Mouse (Mus musculus) gastrocnemius, postnatal 25 days (tissue): ENCODE results near the gene Lcn2. TPM values are rescaled to one million over a fixed set of nuclear protein-coding genes. Genes with fewer than 3 reads are reported as not detected.

Experiments used
- DNase-seq: peaks from one replicate; pipeline ENCODE4 v3.0.0; 2022
- total RNA-seq, 2 experiments: library from RNA; stranded (reverse); gene quantifications; 1 replicate in 1 of 2; 2 replicates in 1 of 2; pipeline ENCODE4 v1.2.3; 2021

Lcn2 gene
- total RNA-seq, 2 experiments from 2014 or later = 1.4 to 2.1 TPM

DNA sequence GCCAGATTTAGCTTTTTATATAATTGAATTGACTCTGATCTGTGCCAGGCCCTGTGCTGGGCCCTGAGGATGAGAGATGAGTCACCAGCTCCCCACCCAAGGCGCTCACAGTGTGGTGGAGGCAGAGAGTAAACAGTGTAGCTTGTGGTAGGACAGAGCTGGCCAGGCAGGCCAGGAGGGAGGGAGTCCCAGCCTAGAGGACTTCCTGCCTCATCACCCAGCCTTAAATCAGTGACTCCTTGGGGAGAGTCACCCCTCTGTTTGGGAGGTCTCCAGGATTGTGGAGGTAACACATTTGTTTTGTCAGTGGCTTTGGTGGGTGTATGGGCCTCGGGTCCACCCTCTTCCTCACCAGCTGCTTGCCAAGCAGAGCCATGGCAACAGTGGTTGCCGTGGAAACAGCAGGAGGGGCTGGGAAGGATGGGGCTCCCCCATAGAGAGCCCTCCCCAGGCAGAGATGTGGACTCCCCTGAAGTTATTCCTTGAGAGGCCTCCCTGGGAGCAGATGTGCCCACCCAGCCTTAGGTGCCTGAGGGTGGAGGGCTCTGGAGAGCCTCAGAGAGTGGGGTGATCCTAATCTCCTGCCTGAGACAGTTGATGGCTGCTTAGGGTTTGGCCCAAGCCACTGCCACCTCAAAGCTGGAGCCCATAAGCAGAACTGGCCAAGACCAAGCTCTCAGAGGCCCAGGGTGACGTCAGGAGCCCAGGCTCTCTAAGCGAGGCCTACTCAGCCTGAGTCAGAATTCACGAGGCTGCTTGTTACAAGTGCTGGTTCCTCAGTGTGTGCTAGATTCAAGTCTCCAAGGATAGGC is 45.3 kb downstream of the Lcn2 start:
- peak; percentile 82 for DNase-seq

DNA sequence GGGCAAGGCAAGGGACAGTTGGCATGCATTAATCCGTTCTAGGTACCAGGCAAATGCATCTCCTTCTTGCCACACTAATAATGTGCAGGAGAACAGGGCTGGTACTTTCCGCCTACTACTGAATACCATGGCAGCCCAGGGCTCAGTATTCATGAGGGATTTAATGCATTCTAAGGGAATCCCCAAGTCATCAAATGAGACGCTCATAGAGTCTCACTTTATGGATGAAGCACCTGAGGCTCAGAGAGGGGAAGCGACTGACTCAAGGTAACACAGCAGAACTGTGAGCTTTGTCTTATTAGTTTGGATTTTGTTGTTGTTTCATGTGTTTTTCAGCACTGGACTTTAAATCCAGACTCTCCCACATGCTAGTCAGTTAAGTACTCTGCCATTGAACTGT is 46.0 kb downstream of the Lcn2 start:
- no peak for DNase-seq

DNA sequence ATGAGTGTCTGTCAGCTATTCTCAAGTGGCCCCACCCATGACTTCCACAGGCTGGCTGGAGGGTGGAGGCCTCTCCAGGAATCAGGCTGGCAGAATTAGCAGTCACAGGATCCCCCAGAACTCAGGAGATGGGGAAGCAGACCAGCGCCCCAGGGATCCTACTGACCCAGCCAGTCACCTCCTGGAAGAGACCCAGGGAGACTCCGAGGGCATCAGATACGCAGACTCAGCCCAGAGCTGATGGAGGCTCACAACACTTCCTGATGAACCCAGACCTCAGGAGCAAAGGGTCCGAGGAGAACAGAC is 46.5 kb downstream of the Lcn2 start:
- no peak for DNase-seq

DNA sequence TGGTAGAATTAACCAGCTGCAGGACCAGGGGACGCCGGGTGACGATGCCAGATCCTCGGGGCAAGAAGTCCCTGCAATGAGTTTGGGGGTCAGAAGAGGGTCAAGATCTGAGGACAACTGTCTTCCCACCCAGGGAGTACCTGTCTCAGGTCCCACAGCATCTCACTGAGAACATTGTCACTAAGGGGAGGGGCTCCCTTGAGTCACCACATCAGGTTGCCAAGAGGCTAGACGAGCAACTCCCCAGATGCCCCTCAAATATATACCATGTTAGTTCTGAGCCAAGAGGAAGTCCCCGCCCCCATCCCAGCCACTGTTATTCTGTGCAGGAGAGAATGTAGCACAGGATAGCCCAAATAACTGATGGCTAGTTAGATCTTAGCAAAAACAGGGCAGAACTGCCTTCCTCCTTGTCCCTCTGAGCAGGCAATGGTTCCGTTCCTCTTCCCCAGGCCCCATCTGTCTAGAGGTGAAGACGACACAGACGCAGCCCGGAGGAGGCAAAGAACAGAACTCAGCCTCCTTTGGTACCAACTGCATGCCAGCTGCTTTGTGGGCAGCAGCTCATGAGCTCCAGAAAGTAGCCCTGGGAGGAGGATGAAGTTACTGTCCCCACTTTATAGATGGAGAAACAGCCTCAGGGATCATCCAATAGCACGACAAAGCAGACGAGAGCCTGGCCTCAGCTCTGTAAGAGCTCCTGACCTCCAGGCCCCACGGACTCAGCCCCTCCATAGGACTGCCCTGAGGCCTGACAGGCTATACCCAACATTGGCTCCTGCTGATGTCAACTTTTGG is 47.0 kb downstream of the Lcn2 start:
- DNase-seq = no peak

DNA sequence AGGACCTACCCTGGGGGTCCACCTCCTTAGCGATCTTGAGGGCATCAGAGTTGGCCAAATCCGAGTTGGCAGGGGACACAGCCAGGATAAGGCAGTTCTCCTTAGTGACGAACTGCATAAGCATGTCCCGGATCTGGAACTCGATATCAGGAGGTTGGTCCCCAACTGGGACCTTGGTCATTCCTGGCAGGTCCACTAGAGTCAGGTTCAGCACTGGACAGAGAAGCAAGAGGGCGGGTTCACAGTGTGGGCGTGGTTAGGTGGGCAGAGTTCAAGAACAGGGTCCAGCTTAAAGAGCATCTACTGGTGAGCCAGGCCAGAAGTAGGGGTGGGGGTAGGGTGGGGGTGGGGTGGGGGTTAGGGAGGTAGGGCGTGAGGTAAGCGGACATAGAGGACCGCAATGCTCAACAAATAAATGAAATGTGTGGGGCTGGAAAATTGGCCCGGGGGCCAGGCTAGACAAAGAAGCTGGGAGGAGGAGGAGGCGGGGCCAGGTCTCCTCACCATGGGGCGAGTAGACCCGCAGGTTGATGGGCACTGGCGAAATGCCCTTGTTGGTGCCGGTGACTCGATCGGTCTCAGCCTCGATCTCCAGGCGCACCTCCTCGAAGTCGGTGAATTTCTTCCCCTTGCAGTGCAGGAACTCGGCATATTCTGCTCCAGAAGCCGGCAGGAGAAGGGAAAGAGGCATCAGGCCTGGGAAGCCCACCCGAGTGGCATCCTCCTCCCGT is 48.0 kb downstream of the Lcn2 start:
- DNase-seq = no peak

DNA sequence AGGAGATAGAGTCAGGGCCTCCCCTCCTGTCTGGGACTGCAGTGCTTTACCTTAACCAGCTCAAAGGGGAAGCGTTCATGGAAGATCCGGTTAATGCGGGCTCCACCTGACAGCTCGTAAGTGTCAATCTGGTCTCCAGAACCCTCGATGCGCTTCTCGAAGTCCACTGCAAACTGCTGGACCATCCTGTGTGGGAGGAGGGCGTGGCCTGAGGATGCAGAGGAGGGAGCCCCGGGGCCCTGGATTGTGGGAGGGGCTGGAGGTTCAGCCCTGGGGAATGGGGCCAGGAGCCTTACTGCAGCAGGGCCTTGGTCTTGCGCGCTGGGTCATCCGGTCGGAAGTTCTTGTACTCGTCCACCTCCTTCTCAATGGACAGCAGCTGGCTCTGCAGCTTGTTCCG is 52.2 kb downstream of the Lcn2 start:
- no peak for DNase-seq

Other genes with a start within 250 kb of the Lcn2 start
- gene Prrc2b, start 237.2 kb downstream of the Lcn2 start, total RNA-seq = 10 to 100 TPM; 67.0 to 69.6 TPM
- gene Pomt1, start 151.7 kb downstream of the Lcn2 start, total RNA-seq = 10 to 100 TPM; 13.7 to 14.7 TPM
- 10 to 100 TPM; 12.0 to 13.0 TPM for gene Uck1, start 128.1 kb downstream of the Lcn2 start, total RNA-seq
- gene Golga2, start 100.9 kb downstream of the Lcn2 start, total RNA-seq = 10 to 100 TPM; 53.5 to 57.4 TPM
- 100 to 1,000 TPM; 112 to 120 TPM for gene Swi5, start 100.2 kb downstream of the Lcn2 start, total RNA-seq
- 10 to 100 TPM; 25.1 to 27.7 TPM for gene Ciz1, start 35.9 kb downstream of the Lcn2 start, total RNA-seq
- 1 to 10 TPM; 6.0 to 8.7 TPM for gene Dnm1, start 34.9 kb downstream of the Lcn2 start, total RNA-seq
- 10 to 100 TPM; 35.2 to 39.7 TPM for gene 1110008P14Rik, start 6.3 kb downstream of the Lcn2 start, total RNA-seq
- gene Ptges2, start 7.6 kb upstream of the Lcn2 start, total RNA-seq = 10 to 100 TPM; 42.2 to 49.3 TPM
- gene Naif1, start 62.2 kb upstream of the Lcn2 start, total RNA-seq = 1 to 10 TPM; 1.6 to 2.0 TPM
- gene Slc25a25, start 63.2 kb upstream of the Lcn2 start, total RNA-seq = 10 to 100 TPM; 19.2 to 68.3 TPM
- 1 to 10 TPM; 2.4 to 2.9 TPM for gene Fam102a, start 147.1 kb upstream of the Lcn2 start, total RNA-seq
- 10 to 100 TPM; 11.7 to 12.6 TPM for gene Dpm2, start 182.6 kb upstream of the Lcn2 start, total RNA-seq
- gene Pip5kl1, start 186.5 kb upstream of the Lcn2 start, total RNA-seq = not detected
- gene 9430097D07Rik, start 187.4 kb upstream of the Lcn2 start, total RNA-seq = not detected
- gene St6galnac4, start 198.8 kb upstream of the Lcn2 start, total RNA-seq = 10 to 100 TPM; 24.6 to 29.2 TPM
- 10 to 100 TPM; 37.3 to 42.6 TPM for gene St6galnac6, start 211.5 kb upstream of the Lcn2 start, total RNA-seq
- 1,000 to 10,000 TPM; 1,680 to 2,125 TPM for gene Ak1, start 233.5 kb upstream of the Lcn2 start, total RNA-seq